Mouse (Mus musculus): ENCODE results near the gene Skint8. TPM values are rescaled to one million over a fixed set of nuclear protein-coding genes. Genes with fewer than 3 reads are reported as not detected.
"Not testable (repeated sequence)": the region's sequence is repeated elsewhere in the genome, so short reads cannot be mapped to it uniquely, and the experiment has no call there.

The Skint8 gene
- total and polyA plus RNA-seq, 2 experiments from 2014 or later: not detected

DNA sequence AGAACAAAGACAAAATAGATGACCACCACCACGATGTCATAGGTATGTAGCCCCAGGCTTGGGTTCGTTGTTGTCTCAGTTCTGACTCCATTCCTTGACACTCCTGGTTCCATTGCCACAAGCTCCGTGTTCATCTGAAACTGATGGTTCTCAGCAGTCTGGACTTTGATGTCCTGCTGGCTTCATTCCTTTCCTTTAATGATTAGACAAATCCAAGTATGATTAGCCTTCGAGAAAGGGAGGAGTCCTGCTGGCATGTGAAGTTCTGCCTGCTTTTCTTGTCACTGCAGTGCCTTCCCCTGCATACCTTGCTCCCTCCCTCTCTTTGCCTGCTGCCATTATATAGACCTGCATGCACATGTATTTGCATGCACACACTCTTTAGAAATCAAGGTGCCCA, 20.6 kb upstream of the Skint8 start:
- no peak for ATAC-seq

DNA sequence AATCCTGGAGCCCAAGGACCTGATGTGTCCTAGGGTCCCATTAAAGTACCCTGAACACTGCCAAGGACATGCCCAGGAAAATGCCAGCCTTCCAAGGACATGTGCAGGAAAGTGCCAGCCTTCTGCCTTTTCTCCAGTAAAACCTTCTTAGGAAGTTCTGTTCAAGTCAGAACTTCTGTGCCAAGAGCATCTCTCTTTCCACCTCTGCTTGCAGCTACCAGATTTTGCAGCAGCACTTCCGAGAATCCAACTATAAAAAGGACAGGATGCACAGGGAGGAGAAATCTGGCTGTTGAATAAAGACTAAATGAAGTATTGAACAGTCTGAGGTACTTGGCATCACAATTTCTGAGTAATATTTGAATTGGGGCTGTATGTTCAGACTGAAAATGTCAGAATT, 18.7 kb upstream of the Skint8 start:
- H3K36me3 ChIP-seq (ENCODE audit: insufficient read depth, low read length); H3K27ac ChIP-seq; DNase-seq (ENCODE audit: low spot score); H3K4me1 ChIP-seq (ENCODE audit: insufficient read depth, low read length); H3K9me3 ChIP-seq (ENCODE audit: low read length); H3K4me2 ChIP-seq (ENCODE audit: low read depth, low read length); H3K9ac ChIP-seq (replicated peaks; ENCODE audit: low read length); H3K27me3 ChIP-seq (ENCODE audit: insufficient read depth, low read length); ATAC-seq; H3K4me3 ChIP-seq (ENCODE audit: low read length): not testable (repeated sequence)
- WGBS: 73% methylated on average over 1 of the region's 1 CpGs

More for the DNA sequence above, 20.6 kb upstream of the Skint8 start:
- Histone ChIP-seq H3K9me3 (ENCODE audit: low read length) (no peaks in the 10 kb centered on the region), H3K4me1 (ENCODE audit: insufficient read depth, low read length) (no peaks in the 10 kb centered on the region), H3K9ac (replicated peaks; ENCODE audit: low read length) (no peak overlapping the region), H3K27ac (no peak overlapping the region), H3K4me2 (ENCODE audit: low read depth, low read length) (no peak overlapping the region), H3K36me3 (ENCODE audit: insufficient read depth, low read length) (no peaks in the 10 kb centered on the region), H3K27me3 (ENCODE audit: insufficient read depth, low read length) (no peaks in the 10 kb centered on the region), H3K4me3 (ENCODE audit: low read length) (no peak overlapping the region)
- DNase-seq (ENCODE audit: low spot score): no peak
- 67% methylated on average over 4 of the region's 4 CpGs for WGBS
- no peak for TF ChIP-seq CTCF (IDR thresholded peaks at IDR 0.05; ENCODE audit: low read depth)

DNA sequence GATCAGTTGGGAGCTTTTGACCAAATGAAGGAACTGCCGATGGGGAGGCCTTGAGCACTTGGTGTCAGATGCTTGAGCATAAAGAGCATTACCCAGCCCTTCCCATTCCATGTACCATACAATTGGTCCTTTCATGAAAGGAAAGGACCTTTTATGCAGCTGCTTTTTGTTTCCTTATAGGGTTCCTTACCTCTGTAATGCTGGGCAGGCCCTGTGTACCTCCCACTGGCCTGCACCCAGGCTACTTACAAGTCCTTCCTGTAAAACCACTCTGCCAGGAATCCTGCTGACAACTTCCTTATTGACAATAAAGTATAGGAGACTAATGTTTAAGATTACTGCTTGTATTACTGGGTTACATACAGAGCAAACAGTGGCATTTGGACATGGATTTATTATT, 17.7 kb upstream of the Skint8 start:
- no peak for DNase-seq (ENCODE audit: low spot score)
- no peak overlapping the region for H3K4me2 ChIP-seq (ENCODE audit: low read depth, low read length)
- H3K9me3 ChIP-seq (ENCODE audit: low read length): no peaks in the 10 kb centered on the region
- no peaks in the 10 kb centered on the region for H3K36me3 ChIP-seq (ENCODE audit: insufficient read depth, low read length)
- no peak for TF ChIP-seq CTCF (IDR thresholded peaks at IDR 0.05; ENCODE audit: low read depth)
- no peak overlapping the region for H3K9ac ChIP-seq (replicated peaks; ENCODE audit: low read length)
- H3K27me3 ChIP-seq (ENCODE audit: insufficient read depth, low read length): no peaks in the 10 kb centered on the region
- no peak overlapping the region for H3K4me3 ChIP-seq (ENCODE audit: low read length)
- no peak for ATAC-seq
- H3K4me1 ChIP-seq (ENCODE audit: insufficient read depth, low read length): no peaks in the 10 kb centered on the region
- WGBS: 64% methylated on average over 1 of the region's 1 CpGs
- no peak overlapping the region for H3K27ac ChIP-seq

DNA sequence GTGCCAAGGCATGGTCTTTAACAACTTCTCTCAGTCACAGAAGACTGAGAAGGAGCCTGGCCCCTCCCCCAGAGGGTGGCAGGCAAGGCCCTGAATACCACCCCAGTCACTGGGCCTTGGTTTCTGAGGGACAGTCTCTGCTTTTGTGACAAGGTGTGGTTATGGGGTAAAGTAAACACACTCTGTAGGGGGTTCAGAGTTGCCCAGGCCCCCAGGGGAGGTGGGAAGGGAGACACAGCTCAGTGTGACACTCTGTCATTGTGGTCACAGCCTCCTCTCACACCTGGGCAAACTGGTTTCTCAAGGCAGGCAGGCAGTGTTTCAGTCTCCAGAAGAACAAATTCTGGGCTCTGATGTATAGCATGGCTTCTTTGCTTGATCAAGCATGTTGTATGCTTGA, 16.4 kb upstream of the Skint8 start, which contains the start of gene Slc5a9:
Slc5a9 (minus strand) TSS at position 144 of the 400 bp plus-strand sequence.
- Histone ChIP-seq H3K4me3 (ENCODE audit: low read length) (no peak within 1 kb of the TSS), H3K36me3 (ENCODE audit: insufficient read depth, low read length) (no peaks in the 10 kb centered on the region), H3K4me1 (ENCODE audit: insufficient read depth, low read length) (no peaks in the 10 kb centered on the region), H3K9ac (replicated peaks; ENCODE audit: low read length) (no peak within 1 kb of the TSS), H3K27ac (no peak within 1 kb of the TSS), H3K9me3 (ENCODE audit: low read length) (no peaks in the 10 kb centered on the region), H3K27me3 (ENCODE audit: insufficient read depth, low read length) (no peaks in the 10 kb centered on the region), H3K4me2 (ENCODE audit: low read depth, low read length) (no peak within 1 kb of the TSS)
- ATAC-seq (no peak), DNase-seq (ENCODE audit: low spot score) (no peak)
- TF ChIP-seq CTCF (IDR thresholded peaks at IDR 0.05; ENCODE audit: low read depth): no peak

DNA sequence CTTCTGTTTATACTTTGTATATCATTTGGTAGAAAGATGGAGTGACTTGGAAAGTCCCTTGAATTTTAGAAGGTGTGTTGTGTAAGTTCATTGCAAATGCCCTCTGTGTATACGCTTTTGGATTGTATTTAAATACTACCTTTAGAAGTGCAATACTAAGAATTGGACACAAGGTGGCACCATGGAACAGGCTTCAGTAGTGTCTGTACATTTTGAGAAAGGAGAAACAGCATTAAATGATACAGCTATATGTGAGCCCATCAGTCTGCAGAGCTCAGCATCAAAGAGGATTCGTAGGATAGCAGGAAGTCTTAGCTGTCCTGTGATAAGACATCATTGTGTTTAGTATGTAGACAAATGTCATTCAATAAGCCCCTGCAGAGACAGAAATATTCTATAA, 11.3 kb upstream of the Skint8 start:
- 44% methylated on average over 2 of the region's 2 CpGs for WGBS

DNA sequence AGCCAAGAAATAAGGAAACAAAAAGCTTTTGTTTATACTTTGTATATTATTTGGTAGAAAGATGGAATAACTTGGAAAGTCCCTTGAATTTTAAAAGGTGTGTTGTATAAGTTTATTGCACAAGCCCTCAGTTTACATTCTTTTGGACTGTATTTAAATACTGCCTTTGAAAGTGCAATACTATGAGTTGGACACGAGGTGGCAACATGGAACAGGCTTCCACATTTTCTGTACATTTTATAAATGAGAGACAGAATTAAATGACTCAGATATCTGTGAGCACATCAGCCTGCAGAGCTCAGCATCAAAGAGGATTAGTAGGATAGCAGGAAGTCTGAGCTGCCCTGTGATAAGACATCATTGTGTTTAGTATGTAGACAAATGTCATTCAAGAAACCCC, 42.1 kb downstream of the Skint8 start:
- Histone ChIP-seq H3K4me2 (ENCODE audit: low read depth, low read length) (no peak overlapping the region), H3K4me3 (ENCODE audit: low read length) (no peak overlapping the region), H3K36me3 (ENCODE audit: insufficient read depth, low read length) (no peaks in the 10 kb centered on the region), H3K4me1 (ENCODE audit: insufficient read depth, low read length) (no peaks in the 10 kb centered on the region), H3K27ac (no peak overlapping the region), H3K9ac (replicated peaks; ENCODE audit: low read length) (no peak overlapping the region), H3K27me3 (ENCODE audit: insufficient read depth, low read length) (no peaks in the 10 kb centered on the region), H3K9me3 (ENCODE audit: low read length) (no peaks in the 10 kb centered on the region)
- TF ChIP-seq CTCF (IDR thresholded peaks at IDR 0.05; ENCODE audit: low read depth): peak; percentile 55
- ATAC-seq: no peak
- DNase-seq (ENCODE audit: low spot score): peak; percentile 19
- 22% methylated on average over 1 of the region's 1 CpGs for WGBS

More for the DNA sequence above, 11.3 kb upstream of the Skint8 start:
- Histone ChIP-seq H3K27ac (no peak overlapping the region), H3K4me2 (ENCODE audit: low read depth, low read length) (no peak overlapping the region), H3K9ac (replicated peaks; ENCODE audit: low read length) (no peak overlapping the region), H3K9me3 (ENCODE audit: low read length) (no peaks in the 10 kb centered on the region), H3K4me3 (ENCODE audit: low read length) (no peak overlapping the region), H3K36me3 (ENCODE audit: insufficient read depth, low read length) (no peaks in the 10 kb centered on the region), H3K27me3 (ENCODE audit: insufficient read depth, low read length) (no peaks in the 10 kb centered on the region), H3K4me1 (ENCODE audit: insufficient read depth, low read length) (no peaks in the 10 kb centered on the region)
- DNase-seq (ENCODE audit: low spot score): peak; percentile 70
- peak; percentile 83 for TF ChIP-seq CTCF (IDR thresholded peaks at IDR 0.05; ENCODE audit: low read depth)
- peak; percentile 62 for ATAC-seq

DNA sequence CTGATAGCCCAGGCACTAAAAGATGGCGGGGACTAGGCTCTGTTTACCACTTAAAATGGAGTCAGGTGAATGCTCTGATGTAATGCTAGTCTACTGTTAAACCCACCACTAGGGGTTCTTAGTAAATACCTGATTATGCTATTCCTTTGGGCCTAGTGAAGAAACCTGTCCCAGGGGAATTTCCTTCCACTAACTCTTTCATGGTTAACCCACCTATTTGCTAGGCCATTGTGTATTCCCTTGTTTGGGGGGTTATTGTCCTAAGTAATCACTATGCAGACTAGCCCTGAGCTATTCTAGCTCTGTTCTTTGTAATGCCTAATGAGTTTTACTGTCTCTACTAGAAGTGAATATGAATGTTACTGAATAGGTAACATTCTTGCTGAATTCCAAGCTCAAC, 44.0 kb downstream of the Skint8 start:
- WGBS: 63% methylated on average over 1 of the region's 1 CpGs
- not testable (repeated sequence) for H3K36me3 ChIP-seq (ENCODE audit: insufficient read depth, low read length)

More for the DNA sequence above, 44.0 kb downstream of the Skint8 start:
- H3K27me3 ChIP-seq (ENCODE audit: insufficient read depth, low read length); H3K27ac ChIP-seq; H3K4me3 ChIP-seq (ENCODE audit: low read length); ATAC-seq; H3K9ac ChIP-seq (replicated peaks; ENCODE audit: low read length); H3K9me3 ChIP-seq (ENCODE audit: low read length); H3K4me2 ChIP-seq (ENCODE audit: low read depth, low read length); H3K4me1 ChIP-seq (ENCODE audit: insufficient read depth, low read length); DNase-seq (ENCODE audit: low spot score): not testable (repeated sequence)
